Mouse (Mus musculus) gastrocnemius, postnatal 25 days (tissue): Measurements from ENCODE around the gene Clca2. TPM values are rescaled to one million over a fixed set of nuclear protein-coding genes. Genes with fewer than 3 reads are reported as not detected.

ENCODE experiments used
- DNase-seq: peaks from one replicate; pipeline ENCODE4 v3.0.0; 2022
- long read RNA-seq, 2 experiments: library from polyadenylated mRNA; stranded (forward); transcript quantifications; one replicate each; pipeline ENCODE4 v2.0.0; 2021
- total RNA-seq, 2 experiments: library from RNA; stranded (reverse); gene quantifications; 1 replicate in 1 of 2; 2 replicates in 1 of 2; pipeline ENCODE4 v1.2.3; 2021

The Clca2 gene
- total RNA-seq, result under 1 TPM; 0.08 to 0.24 TPM
- long read RNA-seq, experiment 1, result 0 reads
- long read RNA-seq, experiment 2, result 0 reads

GRCm38 (mm10) chr3:145099291-145099690 lies at the start of gene Clca2:
Gene Clca2, minus strand, starts transcription at chr3:145099443.
- DNase-seq, result peak; percentile 10

- no peak for DNase-seq
These were observed 48.7 kb upstream of the Clca2 start for GRCm38 (mm10) chr3:145147952-145148351.

- DNase-seq, result no peak
These were observed 48.2 kb upstream of the Clca2 start for GRCm38 (mm10) chr3:145147483-145147882.

DNA sequence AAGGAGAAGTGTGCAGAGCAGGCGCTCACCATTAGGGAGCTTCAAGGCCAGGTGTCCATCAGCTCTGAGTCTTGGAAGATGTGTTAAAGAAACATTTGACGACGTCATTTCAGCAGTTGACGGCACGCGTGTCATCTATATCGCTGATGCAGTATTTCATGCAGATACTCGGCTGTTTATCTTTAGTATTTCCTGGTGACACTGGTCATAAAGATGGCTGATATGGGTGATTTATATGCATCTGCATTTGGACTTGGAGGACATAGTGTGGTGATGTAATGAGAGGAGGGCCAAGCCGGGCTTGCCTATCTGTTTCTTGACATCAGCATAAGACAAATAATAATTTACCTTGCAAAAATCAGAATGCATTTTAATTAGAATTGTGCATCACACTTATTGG lies 47.6 kb upstream of the Clca2 start:
- DNase-seq, result no peak

GRCm38 (mm10) chr3:145143856-145144255 lies 44.6 kb upstream of the Clca2 start:
- no peak for DNase-seq

GRCm38 (mm10) chr3:145142925-145143324 lies 43.7 kb upstream of the Clca2 start:
- no peak for DNase-seq

GRCm38 (mm10) chr3:145140236-145140635 lies 41.0 kb upstream of the Clca2 start:
- DNase-seq, result no peak

- no peak for DNase-seq
These were observed 32.1 kb upstream of the Clca2 start for GRCm38 (mm10) chr3:145131210-145131868.

DNA sequence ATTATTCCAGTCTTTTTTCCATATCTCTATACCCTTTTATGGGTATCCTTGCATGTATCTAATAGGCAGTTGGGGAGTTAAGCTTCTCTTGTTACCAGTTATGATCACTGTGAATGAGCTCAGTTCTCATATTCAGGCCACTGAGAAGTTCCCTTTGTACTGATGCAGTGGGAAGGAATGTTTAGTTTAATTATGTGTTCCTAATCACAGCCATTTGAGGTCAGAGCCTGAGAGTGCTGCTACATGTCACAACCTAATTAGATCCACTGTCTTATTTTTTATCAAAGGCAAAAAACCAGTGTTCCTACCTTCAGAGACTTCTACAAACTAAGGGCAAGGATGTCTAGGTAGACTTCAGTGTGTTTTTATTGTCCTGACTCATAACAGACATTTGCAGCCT lies 30.1 kb upstream of the Clca2 start:
- no peak for DNase-seq

DNA sequence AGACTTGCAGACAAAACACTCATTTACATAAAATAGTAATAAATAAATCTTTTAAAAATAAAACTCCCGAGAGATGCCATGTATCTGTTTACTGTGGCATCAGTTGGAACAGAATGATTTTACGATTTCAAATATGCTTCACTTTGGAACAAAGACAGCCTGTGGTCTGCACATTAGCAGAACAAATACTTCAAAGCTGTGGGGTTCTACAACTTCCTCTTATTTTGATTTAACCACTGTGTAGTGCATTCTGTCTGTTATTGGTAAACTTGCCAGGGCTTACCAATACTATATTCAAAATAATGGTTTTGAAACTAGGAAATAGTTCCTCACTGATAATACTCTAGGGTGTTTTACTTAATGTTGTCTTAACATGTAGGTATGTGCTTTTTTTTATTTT lies 27.4 kb upstream of the Clca2 start:
- no peak for DNase-seq

DNA sequence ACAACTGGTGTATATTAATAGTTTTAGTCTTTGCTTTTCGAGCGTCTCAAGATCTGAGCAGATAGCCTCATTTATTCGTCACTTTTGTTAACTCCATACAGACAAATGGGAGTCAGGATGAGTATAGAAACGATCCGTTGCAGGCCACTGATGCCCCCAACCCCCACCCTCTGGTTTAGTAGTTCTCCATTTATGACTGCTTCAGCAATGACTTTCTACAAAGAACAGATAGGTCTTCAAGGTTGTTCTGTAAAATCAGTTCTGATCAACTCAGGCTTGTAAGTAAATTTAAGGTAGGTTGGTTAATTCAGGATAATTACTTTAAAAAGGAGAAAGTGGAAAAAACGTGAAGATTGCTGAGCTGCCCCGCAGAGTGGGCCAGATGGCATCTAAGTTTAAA lies 20.2 kb upstream of the Clca2 start:
- DNase-seq, result no peak

DNA sequence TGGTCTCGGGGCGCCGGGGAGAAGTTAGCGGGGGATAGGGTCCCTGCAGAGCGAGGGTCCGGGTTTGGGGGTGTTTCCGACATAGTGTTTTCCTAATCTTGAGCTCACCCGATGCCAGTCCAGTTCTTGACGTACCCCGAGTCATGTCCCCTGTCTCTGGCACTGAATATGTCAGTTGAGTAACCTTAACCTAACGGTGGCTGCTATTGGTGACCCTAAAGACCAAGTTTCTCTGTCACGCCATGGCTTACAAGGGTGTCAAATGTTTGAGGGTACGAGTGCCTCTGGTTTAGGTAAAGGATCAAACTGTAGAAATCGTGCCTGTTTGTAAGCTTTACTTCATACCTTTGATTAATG lies 19.7 kb upstream of the Clca2 start:
- no peak for DNase-seq

DNA sequence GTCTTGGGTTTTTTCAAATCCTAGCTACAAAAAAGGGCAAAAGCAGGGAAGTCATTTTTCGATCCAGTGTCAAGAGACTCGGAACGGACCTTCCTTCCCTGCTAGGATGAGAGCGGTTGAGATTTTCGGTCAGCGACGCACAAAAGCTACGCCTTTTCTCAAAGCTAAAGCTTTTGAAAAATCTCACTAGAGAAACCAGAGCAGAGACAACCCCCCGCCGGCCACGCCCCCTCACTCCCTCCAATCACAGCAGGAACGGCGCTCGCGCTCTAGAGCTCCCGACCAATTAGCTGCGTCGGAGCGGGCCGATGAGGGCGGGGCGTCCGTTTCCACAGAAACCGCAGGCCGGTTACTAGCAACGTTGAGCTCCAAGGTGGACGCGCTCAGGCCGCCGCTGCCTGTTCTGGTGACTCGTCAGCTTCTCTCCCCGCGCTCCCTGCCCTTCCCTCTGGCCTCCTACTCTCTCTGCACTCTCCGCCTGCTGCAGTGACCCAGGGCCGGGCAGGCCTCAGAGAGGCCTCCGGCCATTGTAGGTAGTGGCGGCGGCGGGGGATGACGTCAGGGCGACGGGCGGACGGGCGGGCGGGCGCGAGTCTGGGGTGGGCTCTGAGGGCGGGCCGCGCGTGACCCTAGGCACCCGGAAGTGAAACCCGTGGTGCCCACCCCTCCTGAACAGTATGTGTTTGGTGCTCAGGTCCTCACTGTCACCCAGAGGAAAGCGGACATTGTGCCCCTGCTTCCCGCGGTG lies 19.2 kb upstream of the Clca2 start, which contains the start of gene Odf2l:
Gene Odf2l, plus strand, starts transcription at position 335 of the 748 bp plus-strand sequence.
- DNase-seq, result peak; percentile 97

GRCm38 (mm10) chr3:145117637-145118036 lies 18.4 kb upstream of the Clca2 start:
- DNase-seq, result no peak

- DNase-seq, result no peak
These were observed 15.9 kb upstream of the Clca2 start for GRCm38 (mm10) chr3:145115169-145115568.

DNA sequence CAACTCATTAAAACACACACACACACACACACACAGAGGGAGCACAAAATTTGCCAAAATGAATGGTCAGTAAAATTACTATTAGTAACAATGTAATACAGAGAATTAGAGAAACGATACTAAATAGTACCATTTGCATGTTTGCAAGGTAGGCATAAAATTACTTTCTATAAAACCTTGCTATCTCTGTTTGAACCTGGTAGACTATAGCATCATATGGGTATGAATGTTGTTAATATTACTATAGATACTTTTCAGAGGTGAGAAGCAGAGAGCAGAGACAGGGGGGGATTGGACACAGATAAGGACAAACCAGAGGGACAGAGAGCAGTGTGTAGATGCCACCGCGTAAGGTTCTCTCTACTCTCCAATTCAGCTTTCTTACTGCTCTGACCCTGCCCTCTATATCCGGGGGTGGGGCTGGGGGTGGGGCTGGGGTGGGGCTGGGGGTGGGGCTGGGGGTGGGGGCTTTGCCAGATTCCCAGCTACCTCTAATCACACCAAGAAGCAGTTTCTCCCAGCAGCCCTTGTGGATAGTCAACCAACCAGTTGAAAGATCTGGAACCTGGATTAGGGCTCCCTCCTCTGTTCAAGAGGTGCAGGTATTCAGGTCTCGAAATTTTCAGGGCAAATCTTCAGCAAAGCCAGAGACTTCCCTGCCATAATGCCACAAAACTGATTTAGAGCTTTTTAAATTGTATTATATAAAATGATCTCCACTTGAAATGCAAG lies 6.7 kb upstream of the Clca2 start:
- peak; percentile 1 for DNase-seq

GRCm38 (mm10) chr3:145105076-145105772 lies 6.0 kb upstream of the Clca2 start:
- DNase-seq, result peak; percentile 6

DNA sequence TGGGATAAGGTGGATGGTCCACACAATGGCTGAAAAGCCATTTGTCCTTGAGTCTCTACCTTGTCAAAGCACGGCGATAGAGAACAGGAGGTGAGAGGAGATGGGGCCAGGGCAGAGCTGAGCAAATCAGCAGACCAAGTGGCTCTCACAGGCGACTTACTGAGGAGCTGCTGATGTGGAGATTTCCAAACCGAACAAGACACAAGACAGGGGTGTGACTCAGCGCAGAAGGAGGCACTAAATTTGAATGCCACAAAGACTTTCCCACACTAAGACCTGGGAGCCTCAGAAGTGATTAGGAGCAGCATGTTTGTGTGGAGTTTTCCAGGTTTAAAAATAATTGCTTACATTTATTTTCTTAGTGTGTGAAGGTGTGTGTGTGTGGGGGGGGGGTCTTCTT lies 4.5 kb upstream of the Clca2 start:
- peak; percentile 3 for DNase-seq

- peak; percentile 4 for DNase-seq
These were observed 4.1 kb upstream of the Clca2 start for GRCm38 (mm10) chr3:145103321-145103720.

- peak; percentile 40 for DNase-seq
These were observed 2.8 kb upstream of the Clca2 start for GRCm38 (mm10) chr3:145101891-145102555.

DNA sequence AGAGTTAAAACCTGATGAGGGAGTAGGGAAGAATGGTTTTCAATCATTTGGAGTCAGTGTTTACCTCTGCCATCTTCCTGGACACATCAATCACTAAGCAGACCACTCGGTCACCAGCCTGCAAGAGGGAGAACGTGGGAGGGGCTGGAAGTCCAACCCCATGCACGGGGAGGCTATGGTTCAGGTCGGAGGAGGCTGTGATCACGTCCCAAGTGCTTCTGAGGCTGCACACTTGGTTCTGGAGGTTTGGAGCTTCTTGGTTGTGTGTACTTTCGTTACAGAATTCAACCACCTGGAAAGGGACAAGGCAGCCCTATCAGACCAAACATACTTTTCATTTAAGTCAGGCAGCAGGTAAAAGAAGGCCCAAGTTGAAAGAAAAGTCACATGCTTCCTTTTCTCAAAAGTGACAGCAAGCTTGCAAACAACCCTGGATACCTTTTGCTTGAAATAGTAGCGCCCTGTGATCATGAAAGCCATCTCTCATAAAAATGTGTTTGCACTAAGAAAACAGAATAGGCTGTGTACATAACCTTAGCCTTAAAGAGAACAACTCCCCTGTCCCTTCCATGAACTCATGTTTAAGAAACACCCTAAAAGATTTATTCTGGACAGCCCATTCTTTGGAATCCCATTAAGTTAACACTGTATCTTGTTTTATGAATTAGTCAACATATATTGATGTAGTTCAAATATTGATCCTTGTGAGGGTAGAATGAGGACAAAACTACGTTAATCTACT lies 11.2 kb downstream of the Clca2 start:
- DNase-seq, result no peak
